Mouse (Mus musculus) heart, embryonic 14.5 days (tissue): ENCODE measurements at regions not wholly inside any gene's neighbourhood (a gene's known extent, or its start where the extent isn't known, plus 50 kb on each side); places are given as distances from the start of the nearest gene placed in this dataset.

ENCODE experiments used
- ATAC-seq: fragments of 200-750 bp; cut with Nextera tagmentation; 2 replicates; pipeline ENCODE4 v1.8.0; 2017; ENCODE audit warnings: low read depth, moderate TSS enrichment; ENCODE audit not compliant: insufficient number of reproducible peaks, insufficient read depth, low FRiP score
- H3K27ac ChIP-seq, 2 experiments: fragments of 200-500 bp in 1 of 2; fragments of 300-500 bp in 1 of 2; sonication (generic) in 1 of 2; replicated peaks in 1 of 2; 2 replicates each; pipeline ENCODE4 v1.5.1; 2012 to 2014; ENCODE audit warnings: low read depth in 2 of 2, low read length in 2 of 2, control low read depth in 1 of 2, mild to moderate bottlenecking in 1 of 2, mixed read lengths in 1 of 2; ENCODE audit not compliant: control insufficient read depth in 1 of 2, insufficient read depth in 1 of 2
- H3K27me3 ChIP-seq: fragments of 300-500 bp; sonication (generic); 2 replicates; pipeline ENCODE4 v1.6.1; 2014; ENCODE audit warnings: mild to moderate bottlenecking, low read length, control low read depth; ENCODE audit not compliant: control insufficient read depth, insufficient read depth
- H3K36me3 ChIP-seq: fragments of 300-500 bp; sonication (generic); 2 replicates; pipeline ENCODE4 v1.6.1; 2014; ENCODE audit warnings: mild to moderate bottlenecking, control low read depth, low read length, mixed read lengths; ENCODE audit not compliant: control insufficient read depth, insufficient read depth
- H3K4me1 ChIP-seq, 2 experiments: fragments of 200-500 bp in 1 of 2; fragments of 300-500 bp in 1 of 2; sonication (generic) in 1 of 2; 2 replicates each; pipeline ENCODE4 v1.6.1; 2012 to 2014; ENCODE audit warnings: low read length in 2 of 2, control low read depth in 1 of 2, mixed read lengths in 1 of 2; ENCODE audit not compliant: control insufficient read depth in 2 of 2, insufficient read depth in 2 of 2
- H3K4me2 ChIP-seq: fragments of 300-500 bp; sonication (generic); 2 replicates; pipeline ENCODE4 v1.6.1; 2014; ENCODE audit warnings: mild to moderate bottlenecking, low read length
- H3K4me3 ChIP-seq, 2 experiments: fragments of 200-500 bp in 1 of 2; fragments of 300-500 bp in 1 of 2; sonication (generic) in 1 of 2; 2 replicates each; pipeline ENCODE4 v1.5.1; 2012 to 2014; ENCODE audit warnings: low read length in 2 of 2, mild to moderate bottlenecking in 2 of 2, control low read depth in 1 of 2, low read depth in 1 of 2, moderate library complexity in 1 of 2; ENCODE audit not compliant: control insufficient read depth in 1 of 2, insufficient read depth in 1 of 2
- H3K9ac ChIP-seq: fragments of 300-500 bp; sonication (generic); 2 replicates; pipeline ENCODE4 v1.6.1; 2014; ENCODE audit warnings: mild to moderate bottlenecking, low read length
- H3K9me3 ChIP-seq: fragments of 300-500 bp; sonication (generic); 2 replicates; pipeline ENCODE4 v1.6.1; 2016; ENCODE audit warnings: low read length, control low read depth; ENCODE audit not compliant: control insufficient read depth
- WGBS: fragments of 180-500 bp; shearing (Covaris S2); extraction: QIAGEN DNeasy Blood & Tissue Kit; methylation state at CpG from one replicate; pipeline ENCODE4 v1.1.7; 2014; 5-methylcytosine and 5-hydroxymethylcytosine counted together

GRCm38 (mm10) chr13:72767306-72767705, 138.7 kb downstream of the Irx2 start:
- no peak for ATAC-seq
- H3K27ac ChIP-seq, result no peak overlapping the region
- 65% methylated on average over 5 of the region's 5 CpGs for WGBS
- no peaks in the 10 kb centered on the region for H3K9me3 ChIP-seq
- no peak overlapping the region for H3K4me3 ChIP-seq
- no peaks in the 10 kb centered on the region for H3K27me3 ChIP-seq
- H3K4me1 ChIP-seq, result no peaks in the 10 kb centered on the region
- H3K9ac ChIP-seq, result no peak overlapping the region
- no peaks in the 10 kb centered on the region for H3K36me3 ChIP-seq
- H3K4me2 ChIP-seq, result no peak overlapping the region

- Histone ChIP-seq H3K9me3 (peaks cover 4% of the 10 kb centered on the region; the same call in 1 of the 2 replicates), H3K36me3 (no peaks in the 10 kb centered on the region), H3K27me3 (no peaks in the 10 kb centered on the region), H3K27ac (no peak overlapping the region), H3K9ac (no peak overlapping the region), H3K4me3 (no peak overlapping the region), H3K4me1 (no peaks in the 10 kb centered on the region), H3K4me2 (no peak overlapping the region)
- WGBS, result 65% methylated on average over 12 of the region's 12 CpGs
- no peak for ATAC-seq
Measured at GRCm38 (mm10) chr13:72769007-72769595, 140.5 kb downstream of the Irx2 start.

DNA sequence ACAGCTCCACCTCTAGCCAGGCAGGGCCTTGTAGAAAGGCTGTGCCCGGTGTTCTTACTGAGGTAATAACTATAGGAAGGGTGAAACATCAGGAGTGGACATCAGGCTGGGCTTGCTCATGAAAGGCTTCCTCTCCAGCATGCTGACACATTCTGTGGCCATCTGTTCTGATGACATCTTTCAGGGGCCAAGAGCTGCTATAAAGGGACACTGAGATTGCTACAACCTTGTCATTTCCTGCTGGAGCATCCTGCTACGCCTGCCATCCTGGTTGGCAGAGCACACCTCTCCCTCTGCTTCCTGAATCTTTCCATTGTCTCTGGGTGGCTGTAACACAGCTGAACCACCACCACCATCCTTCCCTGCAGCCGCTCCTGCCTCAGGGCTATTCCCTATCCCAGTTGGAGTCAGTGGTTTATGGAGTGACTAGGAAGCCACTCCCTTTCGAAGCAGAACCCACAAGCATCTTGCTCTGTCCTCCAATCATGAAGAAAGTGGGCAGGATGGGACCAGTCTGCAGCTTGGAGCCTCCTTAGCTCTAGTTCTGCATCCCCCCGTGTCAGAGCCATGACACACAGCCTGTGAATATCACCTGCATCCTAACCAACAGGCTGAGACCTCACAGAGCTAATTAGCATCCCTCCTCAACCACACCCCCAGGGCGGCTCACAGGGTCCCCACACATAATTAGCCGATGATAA, 154.6 kb downstream of the Irx2 start:
- Histone ChIP-seq H3K4me2 (no peak overlapping the region), H3K9ac (no peak overlapping the region), H3K9me3 (no peaks in the 10 kb centered on the region), H3K4me1 (no peaks in the 10 kb centered on the region), H3K4me3 (no peak overlapping the region), H3K36me3 (no peaks in the 10 kb centered on the region), H3K27ac (no peak overlapping the region), H3K27me3 (0 out of 2 replicates have a peak, but pooled peaks cover 3% of the 10 kb centered on the region)
- no peak for ATAC-seq
- 64% methylated on average over 7 of the region's 7 CpGs for WGBS

DNA sequence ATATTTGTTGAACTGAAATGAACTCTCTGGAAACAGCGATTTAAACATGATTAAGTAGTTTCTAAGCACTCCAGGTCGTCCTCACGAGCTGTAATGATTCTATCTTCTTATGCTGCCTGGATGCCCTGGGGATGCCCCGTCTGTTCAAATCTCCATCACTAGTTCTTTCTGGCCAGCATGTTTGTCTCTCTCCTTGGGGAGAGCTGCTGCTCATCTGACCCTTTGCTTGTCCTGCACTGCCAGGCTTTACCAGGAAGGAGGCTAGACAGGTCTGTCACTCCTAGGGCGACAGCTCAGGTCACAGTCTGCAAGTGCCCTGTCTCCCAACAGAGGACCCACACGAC, 155.1 kb downstream of the Irx2 start:
- H3K4me3 ChIP-seq, result no peak overlapping the region
- H3K9ac ChIP-seq, result no peak overlapping the region
- no peak overlapping the region for H3K27ac ChIP-seq
- no peaks in the 10 kb centered on the region for H3K4me1 ChIP-seq
- 0 out of 2 replicates have a peak, but pooled peaks cover 3% of the 10 kb centered on the region for H3K27me3 ChIP-seq
- no peak overlapping the region for H3K4me2 ChIP-seq
- no peaks in the 10 kb centered on the region for H3K9me3 ChIP-seq
- no peak for ATAC-seq
- WGBS, result 65% methylated on average over 6 of the region's 6 CpGs
- H3K36me3 ChIP-seq, result no peaks in the 10 kb centered on the region

DNA sequence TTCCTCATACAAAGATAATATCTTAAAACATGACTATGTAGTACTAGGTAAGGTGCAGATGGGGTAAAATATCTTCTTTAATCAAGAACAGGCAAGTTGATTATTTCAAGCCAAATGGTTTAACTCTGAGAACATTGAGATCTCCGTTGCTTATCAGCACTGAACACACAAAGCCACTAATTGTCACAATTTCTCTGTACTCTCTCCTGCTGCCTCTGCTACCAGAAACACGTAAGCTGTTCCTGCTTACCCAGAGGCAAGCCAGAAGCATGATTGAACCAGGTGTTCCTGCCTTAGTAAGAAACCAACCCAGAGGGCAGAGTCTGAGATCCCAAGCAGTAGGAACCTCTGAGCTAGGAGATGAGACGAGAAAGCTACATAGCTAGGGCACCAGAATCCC, 164.1 kb downstream of the Irx2 start:
- Histone ChIP-seq H3K27ac (no peak overlapping the region), H3K4me2 (no peak overlapping the region), H3K4me1 (no peaks in the 10 kb centered on the region), H3K36me3 (no peaks in the 10 kb centered on the region), H3K9me3 (no peaks in the 10 kb centered on the region), H3K9ac (no peak overlapping the region), H3K4me3 (no peak overlapping the region), H3K27me3 (no peaks in the 10 kb centered on the region)
- ATAC-seq, result no peak
- 52% methylated on average over 3 of the region's 3 CpGs for WGBS

- H3K27ac ChIP-seq, result no peak overlapping the region
- H3K4me3 ChIP-seq, result no peak overlapping the region
- H3K36me3 ChIP-seq, result no peaks in the 10 kb centered on the region
- H3K4me1 ChIP-seq, result no peaks in the 10 kb centered on the region
- no peaks in the 10 kb centered on the region for H3K27me3 ChIP-seq
- WGBS, result 31% methylated on average over 8 of the region's 8 CpGs
- H3K4me2 ChIP-seq, result no peak overlapping the region
- ATAC-seq, result no peak
- no peak overlapping the region for H3K9ac ChIP-seq
- no peaks in the 10 kb centered on the region for H3K9me3 ChIP-seq
Measured at GRCm38 (mm10) chr13:72800021-72800420, 171.4 kb downstream of the Irx2 start.

GRCm38 (mm10) chr13:72800546-72800945, 171.9 kb downstream of the Irx2 start:
- WGBS, result 77% methylated on average over 3 of the region's 3 CpGs
- H3K36me3 ChIP-seq, result no peaks in the 10 kb centered on the region
- H3K27ac ChIP-seq, result no peak overlapping the region
- no peaks in the 10 kb centered on the region for H3K27me3 ChIP-seq
- H3K9me3 ChIP-seq, result no peaks in the 10 kb centered on the region
- no peak for ATAC-seq
- H3K9ac ChIP-seq, result no peak overlapping the region
- no peaks in the 10 kb centered on the region for H3K4me1 ChIP-seq
- H3K4me3 ChIP-seq, result no peak overlapping the region
- H3K4me2 ChIP-seq, result no peak overlapping the region

DNA sequence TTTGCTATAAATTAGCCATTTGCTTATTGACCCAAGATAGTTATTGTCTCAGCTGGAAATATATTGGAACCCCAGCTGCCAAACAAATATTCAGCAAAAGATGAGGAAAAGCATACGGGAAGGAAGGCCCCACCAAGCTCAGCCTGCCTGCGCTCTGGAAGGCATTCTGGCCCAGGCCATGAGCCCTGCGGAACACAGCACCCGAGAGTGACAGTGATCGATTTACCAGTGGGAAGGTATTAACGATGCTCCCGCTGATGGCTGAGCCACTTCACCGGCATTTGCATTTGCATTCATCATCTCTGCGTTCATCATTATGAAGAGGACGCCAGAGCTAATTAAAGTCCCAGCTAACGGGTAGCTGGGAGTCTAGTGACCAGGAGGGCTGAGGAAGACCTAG, 174.8 kb downstream of the Irx2 start:
- Histone ChIP-seq H3K4me2 (no peak overlapping the region), H3K27ac (no peak overlapping the region), H3K27me3 (no peaks in the 10 kb centered on the region), H3K9me3 (no peaks in the 10 kb centered on the region), H3K36me3 (no peaks in the 10 kb centered on the region), H3K9ac (no peak overlapping the region), H3K4me1 (no peaks in the 10 kb centered on the region), H3K4me3 (no peak overlapping the region)
- ATAC-seq, result no peak
- 62% methylated on average over 11 of the region's 11 CpGs for WGBS
